Mouse (Mus musculus): ENCODE measurements at regions not wholly inside any gene's neighbourhood (a gene's known extent, or its start where the extent isn't known, plus 50 kb on each side); places are given as distances from the start of the nearest gene placed in this dataset.

DNA sequence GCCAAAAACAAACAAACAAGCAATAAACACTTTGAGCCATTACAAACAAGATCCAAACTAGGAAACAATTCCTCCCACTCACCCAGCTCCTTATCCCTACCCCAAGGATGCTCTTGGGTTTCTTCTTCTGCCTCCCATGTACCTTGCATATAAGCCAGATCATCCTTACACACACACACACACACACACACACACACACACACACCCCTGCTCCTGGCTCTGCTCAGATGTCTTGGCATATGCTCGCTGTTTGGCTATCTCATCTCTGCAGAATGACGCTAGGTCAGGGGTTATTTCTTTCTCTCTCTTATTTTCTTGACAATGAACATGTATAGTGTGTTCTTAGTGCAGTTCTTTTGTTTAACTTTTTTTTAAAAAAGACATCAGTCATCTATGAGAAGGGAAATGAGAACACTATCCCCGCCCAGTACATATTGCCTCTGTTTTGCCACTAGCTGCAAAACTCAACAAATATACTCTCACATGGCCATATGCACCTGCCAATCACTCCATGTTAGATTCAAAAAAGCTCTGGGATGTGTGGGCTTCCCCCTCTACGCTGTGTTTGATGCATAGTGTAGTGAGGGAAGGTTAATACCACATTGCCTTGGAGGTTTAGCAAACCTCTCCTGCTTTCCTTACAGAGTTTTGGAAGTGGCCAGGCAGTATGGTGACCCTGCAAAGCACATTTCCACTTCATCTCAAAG is 138.4 kb downstream of the Rybp start:
- Histone ChIP-seq H3K9me3 (replicated peaks; ENCODE audit: insufficient read depth, low read length) (no peaks in the 10 kb centered on the region), H3K9ac (ENCODE audit: control insufficient read depth, low read depth, low read length, poor library complexity, severe bottlenecking) (no peak overlapping the region)

DNA sequence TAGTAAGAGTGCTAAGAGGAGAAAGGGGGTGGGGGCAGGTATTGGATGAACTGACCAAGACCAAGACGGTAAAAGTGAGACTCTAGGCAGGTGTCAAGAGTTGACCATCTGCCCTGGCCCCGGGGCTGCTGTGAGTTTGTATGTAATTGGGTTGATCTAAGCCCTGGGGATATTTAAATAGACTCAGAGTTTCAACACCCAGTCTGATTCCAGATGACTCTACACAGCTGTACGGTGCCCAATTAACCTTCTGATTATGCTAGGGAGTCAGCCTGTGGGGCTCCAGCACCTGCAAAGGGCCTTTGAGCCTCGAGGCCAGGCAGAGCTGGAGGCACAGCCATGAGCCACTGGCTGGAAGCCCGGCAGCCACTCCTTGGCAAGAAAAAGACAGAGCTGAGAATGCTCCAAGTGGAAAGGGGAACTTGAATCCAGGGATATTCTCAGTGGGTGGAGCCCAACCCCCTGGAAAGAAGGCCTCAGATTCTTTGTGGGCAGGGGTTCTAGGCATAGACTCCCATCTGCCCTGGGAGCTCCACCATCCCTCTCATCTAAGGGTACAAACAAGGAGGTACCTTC is 140.8 kb downstream of the Rybp start:
- Histone ChIP-seq H3K36me3 (ENCODE audit: control insufficient read depth in 1 of 2, insufficient read depth in 2 of 2, low read length in 2 of 2) (peaks cover 0 to 11% of the 10 kb centered on the region in 2 experiments; a peak in 2 of 4 replicates), H3K9ac (ENCODE audit: control insufficient read depth, low read depth, low read length, poor library complexity, severe bottlenecking) (no peak overlapping the region), H3K27ac (ENCODE audit: control insufficient read depth, low read depth, low read length) (no peak overlapping the region), H3K9me3 (replicated peaks; ENCODE audit: insufficient read depth, low read length) (no peaks in the 10 kb centered on the region), H3K79me2 (ENCODE audit: control insufficient read depth, insufficient read depth, low read length, poor library complexity) (no peaks in the 10 kb centered on the region), H3K27me3 (ENCODE audit: control insufficient read depth in 1 of 2, insufficient read depth in 2 of 2, low read length in 2 of 2) (no peaks in the 10 kb centered on the region), H3K4me3 (ENCODE audit: control insufficient read depth in 1 of 2, insufficient read depth in 1 of 2, low read depth in 2 of 2, low read length in 2 of 2) (no peak overlapping the region), H3K4me1 (ENCODE audit: control insufficient read depth in 1 of 2, insufficient read depth in 2 of 2, low read length in 2 of 2) (peaks cover 6 to 23% of the 10 kb centered on the region in 2 experiments)
- TF ChIP-seq MXI1 (IDR thresholded peaks at IDR 0.05; ENCODE audit: low read depth, low read length) (no peak), ZC3H11A (IDR thresholded peaks at IDR 0.05; ENCODE audit: low read depth, low read length) (no peak), GATA1 (IDR thresholded peaks at IDR 0.05; ENCODE audit: low read depth, low read length) (no peak), E2F4 (IDR thresholded peaks at IDR 0.05; ENCODE audit: borderline replicate concordance, low read depth, low read length) (no peak), USF2 (IDR thresholded peaks at IDR 0.05; ENCODE audit: borderline replicate concordance in 1 of 2, insufficient read depth in 1 of 2, low read depth in 1 of 2, low read length in 2 of 2) (no peak), MAZ (IDR thresholded peaks at IDR 0.05; ENCODE audit: low read depth, low read length) (no peak), MAFK (IDR thresholded peaks at IDR 0.05; ENCODE audit: borderline replicate concordance, low read depth, low read length) (no peak), CHD2 (IDR thresholded peaks at IDR 0.05; ENCODE audit: low read length) (no peak), POLR2A (IDR thresholded peaks at IDR 0.05; ENCODE audit: control insufficient read depth in 1 of 2, insufficient read depth in 1 of 2, low read depth in 1 of 2, low read length in 2 of 2, poor library complexity in 1 of 2) (no peak), CHD1 (IDR thresholded peaks at IDR 0.05; ENCODE audit: low read depth, low read length) (no peak), USF1 (IDR thresholded peaks at IDR 0.05; ENCODE audit: low read depth, low read length) (no peak), MEF2A (IDR thresholded peaks at IDR 0.05; ENCODE audit: extremely low read depth, insufficient replicate concordance, low read depth, low read length, poor library complexity, severe bottlenecking) (no peak), BHLHE40 (IDR thresholded peaks at IDR 0.05; ENCODE audit: borderline replicate concordance, low read depth, low read length) (no peak), JUND (IDR thresholded peaks at IDR 0.05; ENCODE audit: low read depth, low read length) (no peak), TBP (IDR thresholded peaks at IDR 0.05; ENCODE audit: low read depth, low read length) (no peak), RCOR1 (IDR thresholded peaks at IDR 0.05; ENCODE audit: low read depth, low read length) (no peak), MYB (IDR thresholded peaks at IDR 0.05; ENCODE audit: low read depth, low read length) (no peak)
- no peak for DNase-seq (ENCODE audit: low read depth, low spot score)

More for the DNA sequence above, 138.4 kb downstream of the Rybp start:
- H3K27me3 ChIP-seq (ENCODE audit: control insufficient read depth in 1 of 2, insufficient read depth in 2 of 2, low read length in 2 of 2): no peaks in the 10 kb centered on the region
- H3K4me1 ChIP-seq (ENCODE audit: control insufficient read depth in 1 of 2, insufficient read depth in 2 of 2, low read length in 2 of 2): peaks cover 6 to 18% of the 10 kb centered on the region in 2 experiments
- DNase-seq (ENCODE audit: low read depth, low spot score): no peak
- no peak overlapping the region for H3K4me3 ChIP-seq (ENCODE audit: control insufficient read depth in 1 of 2, insufficient read depth in 1 of 2, low read depth in 2 of 2, low read length in 2 of 2)
- peaks cover 0 to 8% of the 10 kb centered on the region in 2 experiments; a peak in 2 of 4 replicates for H3K36me3 ChIP-seq (ENCODE audit: control insufficient read depth in 1 of 2, insufficient read depth in 2 of 2, low read length in 2 of 2)
- H3K79me2 ChIP-seq (ENCODE audit: control insufficient read depth, insufficient read depth, low read length, poor library complexity): no peaks in the 10 kb centered on the region
- TF ChIP-seq TCF12 (IDR thresholded peaks at IDR 0.05; ENCODE audit: low read depth, low read length): peak; percentile 21; the same call in 1 of the 2 replicates
- no peak for TF ChIP-seq ZKSCAN1 (IDR thresholded peaks at IDR 0.05; ENCODE audit: low read depth, low read length)
- H3K27ac ChIP-seq (ENCODE audit: control insufficient read depth, low read depth, low read length): no peak overlapping the region

Data from MEL (cell line).